Mouse (Mus musculus): ENCODE data around the gene Atrnl1. TPM values are rescaled to one million over a fixed set of nuclear protein-coding genes. Genes with fewer than 3 reads are reported as not detected.

Atrnl1 gene
- total RNA-seq, 1 experiment, result 6.7 TPM

GRCm38 (mm10) chr19:57768661-57769060 lies 157.8 kb downstream of the Atrnl1 start:
- Histone ChIP-seq H3K4me1 (ENCODE audit: control insufficient read depth in 2 of 2, insufficient read depth in 2 of 2, low read length in 2 of 2, poor library complexity in 1 of 2) (peaks cover 0 to 6% of the 10 kb centered on the region in 2 experiments; a peak in 1 of 4 replicates), H3K4me3 (ENCODE audit: insufficient read depth in 1 of 2, low read depth in 1 of 2, low read length in 2 of 2, poor library complexity in 1 of 2, severe bottlenecking in 1 of 2) (no peak overlapping the region), H3K9ac (ENCODE audit: insufficient read depth, low read depth, low read length, poor library complexity, severe bottlenecking) (no peak overlapping the region), H3K27ac (ENCODE audit: insufficient read depth, low read depth, low read length, poor library complexity, severe bottlenecking) (no peak overlapping the region), H3K9me3 (ENCODE audit: control insufficient read depth, insufficient read depth, low read depth, low read length) (no peaks in the 10 kb centered on the region), H3K36me3 (ENCODE audit: control insufficient read depth, insufficient read depth, low read length, poor library complexity, severe bottlenecking) (no peaks in the 10 kb centered on the region)
- DNase-seq (ENCODE audit: low read depth, low spot score), result no peak
- no peak for TF ChIP-seq ZC3H11A (IDR thresholded peaks at IDR 0.05; ENCODE audit: borderline replicate concordance, low read depth, low read length)
- no peak for TF ChIP-seq MAFK (IDR thresholded peaks at IDR 0.05; ENCODE audit: insufficient read depth, low read depth, low read length)
- no peak for TF ChIP-seq ZNF384 (IDR thresholded peaks at IDR 0.05; ENCODE audit: low read depth, low read length)
- no peak for TF ChIP-seq HCFC1 (IDR thresholded peaks at IDR 0.05; ENCODE audit: borderline replicate concordance, insufficient read depth, low read length)
- no peak for TF ChIP-seq CHD2 (IDR thresholded peaks at IDR 0.05; ENCODE audit: low read depth, low read length)
- in situ Hi-C loops (cut with MboI; ENCODE audit: low sequenced_read_pairs in 2 of 2, unreplicated experiment in 2 of 2), result no loop called here

DNA sequence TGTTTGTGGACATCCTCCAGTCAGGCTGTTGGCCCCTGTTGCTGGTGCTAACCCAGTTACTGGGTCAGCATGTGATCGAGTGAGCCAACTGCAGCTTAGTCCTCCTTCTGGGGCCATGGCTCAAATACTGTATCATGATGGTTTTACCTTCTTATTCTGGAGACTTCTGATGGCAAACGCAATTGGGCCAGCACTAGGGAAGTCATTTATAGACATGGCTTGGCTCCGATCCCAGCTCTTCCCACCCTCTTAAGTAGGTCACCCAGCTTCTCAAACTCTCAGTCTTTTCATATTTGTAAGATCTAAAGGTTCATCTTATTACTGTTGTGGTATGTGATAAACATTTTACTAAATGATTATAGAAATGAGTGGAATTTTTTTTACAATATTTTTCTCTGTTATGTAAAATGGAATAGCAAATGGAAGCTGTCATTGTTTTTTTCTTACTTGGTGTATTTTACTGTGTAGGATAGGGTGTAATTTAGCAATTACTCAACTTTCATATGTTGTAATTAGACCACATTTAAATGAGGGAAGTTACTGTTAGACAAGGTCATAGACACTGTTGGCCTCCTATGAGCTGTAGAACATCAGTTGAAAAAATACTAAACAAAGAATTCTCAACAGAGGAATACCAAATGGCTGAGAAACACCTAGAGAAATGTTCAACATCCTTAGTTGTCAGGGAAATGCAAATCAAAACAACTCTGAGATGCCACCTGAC lies 171.7 kb downstream of the Atrnl1 start:
- H3K9me3 ChIP-seq (ENCODE audit: control insufficient read depth, insufficient read depth, low read depth, low read length), result no peaks in the 10 kb centered on the region
- H3K9ac ChIP-seq (ENCODE audit: insufficient read depth, low read depth, low read length, poor library complexity, severe bottlenecking), result no peak overlapping the region
- in situ Hi-C loops (cut with MboI; ENCODE audit: low sequenced_read_pairs in 2 of 2, unreplicated experiment in 2 of 2), result no loop called here
- no peaks in the 10 kb centered on the region for H3K36me3 ChIP-seq (ENCODE audit: control insufficient read depth, insufficient read depth, low read length, poor library complexity, severe bottlenecking)
- DNase-seq (ENCODE audit: low read depth, low spot score), result no peak
- no peak overlapping the region for H3K4me3 ChIP-seq (ENCODE audit: insufficient read depth in 1 of 2, low read depth in 1 of 2, low read length in 2 of 2, poor library complexity in 1 of 2, severe bottlenecking in 1 of 2)
- no peak overlapping the region for H3K27ac ChIP-seq (ENCODE audit: insufficient read depth, low read depth, low read length, poor library complexity, severe bottlenecking)
- TF ChIP-seq ZC3H11A (IDR thresholded peaks at IDR 0.05; ENCODE audit: borderline replicate concordance, low read depth, low read length), result no peak
- TF ChIP-seq CHD2 (IDR thresholded peaks at IDR 0.05; ENCODE audit: low read depth, low read length), result no peak
- no peak for TF ChIP-seq ZNF384 (IDR thresholded peaks at IDR 0.05; ENCODE audit: low read depth, low read length)
- H3K4me1 ChIP-seq (ENCODE audit: control insufficient read depth in 2 of 2, insufficient read depth in 2 of 2, low read length in 2 of 2, poor library complexity in 1 of 2), result no peaks in the 10 kb centered on the region

GRCm38 (mm10) chr19:57786699-57787098 lies 175.9 kb downstream of the Atrnl1 start:
- H3K9ac ChIP-seq (ENCODE audit: insufficient read depth, low read depth, low read length, poor library complexity, severe bottlenecking), result no peak overlapping the region
- DNase-seq (ENCODE audit: low read depth, low spot score), result no peak
- TF ChIP-seq ZC3H11A (IDR thresholded peaks at IDR 0.05; ENCODE audit: borderline replicate concordance, low read depth, low read length) (no peak), MAFK (IDR thresholded peaks at IDR 0.05; ENCODE audit: insufficient read depth, low read depth, low read length) (no peak), CHD2 (IDR thresholded peaks at IDR 0.05; ENCODE audit: low read depth, low read length) (no peak), HCFC1 (IDR thresholded peaks at IDR 0.05; ENCODE audit: borderline replicate concordance, insufficient read depth, low read length) (no peak), ZNF384 (IDR thresholded peaks at IDR 0.05; ENCODE audit: low read depth, low read length) (no peak)
- H3K27ac ChIP-seq (ENCODE audit: insufficient read depth, low read depth, low read length, poor library complexity, severe bottlenecking), result no peak overlapping the region
- no peaks in the 10 kb centered on the region for H3K9me3 ChIP-seq (ENCODE audit: control insufficient read depth, insufficient read depth, low read depth, low read length)
- no peaks in the 10 kb centered on the region for H3K36me3 ChIP-seq (ENCODE audit: control insufficient read depth, insufficient read depth, low read length, poor library complexity, severe bottlenecking)
- H3K4me3 ChIP-seq (ENCODE audit: insufficient read depth in 1 of 2, low read depth in 1 of 2, low read length in 2 of 2, poor library complexity in 1 of 2, severe bottlenecking in 1 of 2), result no peak overlapping the region
- no peaks in the 10 kb centered on the region for H3K4me1 ChIP-seq (ENCODE audit: control insufficient read depth in 2 of 2, insufficient read depth in 2 of 2, low read length in 2 of 2, poor library complexity in 1 of 2)
- in situ Hi-C loops (cut with MboI; ENCODE audit: low sequenced_read_pairs in 2 of 2, unreplicated experiment in 2 of 2), result no loop called here

DNA sequence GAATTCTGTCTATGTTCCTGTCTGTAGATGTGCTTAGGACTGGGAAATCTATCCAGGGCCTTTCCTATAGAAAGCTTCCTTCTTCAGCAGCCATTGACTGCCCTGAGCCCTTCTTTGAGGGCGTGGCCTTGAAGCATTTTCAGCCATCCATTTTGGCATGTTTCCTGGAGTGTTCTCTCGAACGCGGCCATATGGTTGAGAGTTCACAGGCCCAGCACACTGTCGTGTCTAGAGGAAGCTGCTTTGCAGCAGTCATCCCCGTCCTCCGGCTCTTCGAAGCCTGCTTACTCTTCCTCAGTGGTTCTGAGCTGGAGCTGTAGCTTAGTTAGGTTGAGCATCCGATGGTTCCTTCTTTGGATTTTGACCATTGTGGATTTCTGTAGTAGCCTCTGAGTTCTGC lies 191.4 kb downstream of the Atrnl1 start:
- Histone ChIP-seq H3K9ac (ENCODE audit: insufficient read depth, low read depth, low read length, poor library complexity, severe bottlenecking) (no peak overlapping the region), H3K4me1 (ENCODE audit: control insufficient read depth in 2 of 2, insufficient read depth in 2 of 2, low read length in 2 of 2, poor library complexity in 1 of 2) (no peaks in the 10 kb centered on the region), H3K9me3 (ENCODE audit: control insufficient read depth, insufficient read depth, low read depth, low read length) (no peaks in the 10 kb centered on the region), H3K27ac (ENCODE audit: insufficient read depth, low read depth, low read length, poor library complexity, severe bottlenecking) (no peak overlapping the region), H3K4me3 (ENCODE audit: insufficient read depth in 1 of 2, low read depth in 1 of 2, low read length in 2 of 2, poor library complexity in 1 of 2, severe bottlenecking in 1 of 2) (no peak overlapping the region), H3K36me3 (ENCODE audit: control insufficient read depth, insufficient read depth, low read length, poor library complexity, severe bottlenecking) (no peaks in the 10 kb centered on the region)
- DNase-seq (ENCODE audit: low read depth, low spot score), result no peak
- TF ChIP-seq ZC3H11A (IDR thresholded peaks at IDR 0.05; ENCODE audit: borderline replicate concordance, low read depth, low read length), result no peak
- no peak for TF ChIP-seq CHD2 (IDR thresholded peaks at IDR 0.05; ENCODE audit: low read depth, low read length)
- TF ChIP-seq ZNF384 (IDR thresholded peaks at IDR 0.05; ENCODE audit: low read depth, low read length), result no peak
- TF ChIP-seq HCFC1 (IDR thresholded peaks at IDR 0.05; ENCODE audit: borderline replicate concordance, insufficient read depth, low read length), result no peak
- no peak for TF ChIP-seq MAFK (IDR thresholded peaks at IDR 0.05; ENCODE audit: insufficient read depth, low read depth, low read length)
- in situ Hi-C loops (cut with MboI; ENCODE audit: low sequenced_read_pairs in 2 of 2, unreplicated experiment in 2 of 2), result no loop called here
